Mouse (Mus musculus) kidney, embryonic 16.5 days (tissue): ENCODE measurements around the gene Cldnd2. TPM values are rescaled to one million over a fixed set of nuclear protein-coding genes. Genes with fewer than 3 reads are reported as not detected.

ENCODE experiments used
- ATAC-seq: fragments of 200-750 bp; cut with Nextera tagmentation; 2 replicates; pipeline ENCODE4 v1.8.0; 2017; ENCODE audit warnings: moderate TSS enrichment; ENCODE audit not compliant: low FRiP score, low TSS enrichment
- H3K27ac ChIP-seq: fragments of 300-500 bp; sonication (generic); 2 replicates; pipeline ENCODE4 v1.5.1; 2014; ENCODE audit warnings: low read length
- H3K27me3 ChIP-seq: fragments of 300-500 bp; sonication (generic); 2 replicates; pipeline ENCODE4 v1.6.1; 2014; ENCODE audit warnings: low read length, control low read depth, mixed read lengths; ENCODE audit not compliant: insufficient read depth
- H3K36me3 ChIP-seq: fragments of 300-500 bp; sonication (generic); 2 replicates; pipeline ENCODE4 v1.6.1; 2014; ENCODE audit warnings: low read length, control low read depth, mixed read lengths; ENCODE audit not compliant: insufficient read depth
- H3K4me1 ChIP-seq: fragments of 300-500 bp; sonication (generic); 2 replicates; pipeline ENCODE4 v1.6.1; 2014; ENCODE audit warnings: low read length, control low read depth, mixed read lengths; ENCODE audit not compliant: insufficient read depth
- H3K4me2 ChIP-seq: fragments of 300-500 bp; sonication (generic); replicated peaks from 2 replicates; pipeline ENCODE4 v1.6.1; 2014; ENCODE audit warnings: low read depth, low read length
- H3K4me3 ChIP-seq: fragments of 300-500 bp; sonication (generic); 2 replicates; pipeline ENCODE4 v1.5.1; 2014; ENCODE audit warnings: mild to moderate bottlenecking, low read length
- H3K9ac ChIP-seq: fragments of 300-500 bp; sonication (generic); replicated peaks from 2 replicates; pipeline ENCODE4 v1.6.1; 2014; ENCODE audit warnings: low read length
- H3K9me3 ChIP-seq: fragments of 300-500 bp; sonication (generic); 2 replicates; pipeline ENCODE4 v1.6.1; 2016; ENCODE audit warnings: low read length, control low read depth
- WGBS: fragments of 180-500 bp; shearing (Covaris S2); extraction: QIAGEN DNeasy Blood & Tissue Kit; methylation state at CpG from one replicate; pipeline ENCODE4 v1.1.7; 2014; 5-methylcytosine and 5-hydroxymethylcytosine counted together
- polyA plus RNA-seq: library from polyadenylated mRNA; unstranded; fragments of >200 nt; fragmentation: Nextera tagmentation; extraction: Ambion mirVana; gene quantifications from 2 replicates; pipeline ENCODE4 v1.2.1, GENCODE M21; 2015

Cldnd2 gene
- polyA plus RNA-seq, 1 experiment from 2014 or later, result not detected

DNA sequence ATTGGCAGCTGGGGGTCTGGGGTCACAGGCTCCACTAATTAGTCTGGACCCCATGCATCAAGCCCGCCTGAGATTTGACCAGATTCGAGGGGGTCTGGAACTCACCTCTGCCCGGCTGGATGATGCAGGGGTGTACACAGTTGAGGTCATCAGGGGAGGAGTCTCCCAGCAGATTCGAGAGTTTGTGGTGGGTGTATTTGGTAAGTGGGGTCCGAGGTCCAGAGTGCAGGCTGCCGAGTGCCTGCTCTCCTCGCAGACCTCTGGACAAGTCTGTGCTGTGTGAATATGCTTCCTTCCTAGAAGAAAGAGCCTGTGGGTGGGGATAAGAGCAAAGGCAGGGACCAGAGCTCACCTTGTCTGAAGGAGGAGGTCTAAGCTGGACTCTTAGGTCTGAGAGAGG is 23.4 kb downstream of the Cldnd2 start:
- no peaks in the 10 kb centered on the region for H3K36me3 ChIP-seq
- 74% methylated on average over 7 of the region's 7 CpGs for WGBS
- H3K27ac ChIP-seq, result no peak overlapping the region
- no peak overlapping the region for H3K4me3 ChIP-seq
- no peak overlapping the region for H3K9ac ChIP-seq
- no peaks in the 10 kb centered on the region for H3K9me3 ChIP-seq
- 0 out of 2 replicates have a peak, but pooled peaks cover 3% of the 10 kb centered on the region for H3K27me3 ChIP-seq
- H3K4me2 ChIP-seq, result no peak overlapping the region
- H3K4me1 ChIP-seq, result peaks cover 11% of the 10 kb centered on the region
- ATAC-seq, result no peak

DNA sequence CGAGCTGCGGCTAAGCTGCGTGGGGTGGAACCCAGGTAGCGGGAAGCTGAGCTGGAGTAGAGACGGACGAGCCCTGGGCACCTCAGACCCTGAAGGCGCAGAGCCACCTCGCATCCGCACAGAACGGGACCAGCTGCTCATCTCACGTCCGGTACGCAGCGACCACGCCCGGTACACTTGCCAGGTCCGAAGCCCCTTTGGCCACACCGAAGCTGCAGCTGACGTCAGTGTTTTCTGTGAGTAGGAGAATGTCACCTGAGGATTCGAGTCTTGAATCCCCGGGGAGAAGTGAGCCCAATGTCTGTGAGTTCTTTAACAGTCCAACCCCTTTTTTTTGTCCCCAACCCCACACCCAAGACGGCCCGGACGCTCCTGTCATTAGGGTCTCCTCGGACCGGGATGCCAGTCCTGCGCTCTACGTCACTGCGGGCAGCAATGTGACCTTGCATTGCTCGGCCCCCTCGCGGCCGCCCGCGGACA is 24.3 kb downstream of the Cldnd2 start:
- peak overlapping the region; percentile 92 for H3K4me2 ChIP-seq
- peaks cover 11% of the 10 kb centered on the region for H3K4me1 ChIP-seq
- no peaks in the 10 kb centered on the region for H3K36me3 ChIP-seq
- no peaks in the 10 kb centered on the region for H3K9me3 ChIP-seq
- ATAC-seq, result peak; percentile 11; the same call in 1 of the 2 replicates
- 6% methylated on average over 35 of the region's 35 CpGs for WGBS
- H3K9ac ChIP-seq, result peak overlapping the region; percentile 64
- H3K4me3 ChIP-seq, result peak overlapping the region; percentile 58
- H3K27me3 ChIP-seq, result 0 out of 2 replicates have a peak, but pooled peaks cover 3% of the 10 kb centered on the region
- no peak overlapping the region for H3K27ac ChIP-seq

DNA sequence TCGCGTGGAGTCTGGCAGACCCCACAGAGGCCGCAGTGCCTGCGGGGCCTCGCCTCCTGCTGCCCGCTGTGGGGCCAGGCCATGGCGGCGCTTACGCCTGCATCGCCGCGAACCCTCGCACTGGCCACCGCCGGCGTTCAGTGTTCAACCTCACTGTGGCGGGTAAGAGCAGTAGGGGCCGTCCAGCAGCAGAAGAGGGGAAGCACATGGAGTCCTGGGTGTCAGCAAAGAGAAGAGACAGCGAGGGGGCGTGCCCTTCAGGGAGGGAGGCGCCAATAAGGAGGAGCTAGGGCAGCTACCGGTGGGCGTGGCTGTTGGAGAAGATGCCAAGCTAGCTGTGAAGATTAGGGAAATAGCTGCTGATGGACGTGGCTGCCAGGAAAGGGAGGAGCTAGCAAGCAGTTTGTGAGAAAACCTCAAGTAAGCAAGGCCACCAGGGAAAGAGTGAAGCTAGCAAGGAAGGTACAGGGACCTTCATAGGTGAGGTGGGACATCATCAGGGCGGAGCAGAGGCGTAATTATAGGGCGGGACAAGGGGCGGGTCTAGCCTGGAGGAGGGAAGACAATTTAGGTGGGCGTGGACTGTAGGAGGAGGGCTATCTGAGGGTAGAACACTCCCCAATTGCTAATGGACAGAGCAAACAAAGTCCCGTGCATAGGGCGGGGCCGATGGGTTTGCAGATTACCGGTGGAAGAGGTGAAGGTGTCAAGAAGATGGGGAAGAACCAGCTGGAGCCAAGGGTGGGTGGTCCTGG is 24.9 kb downstream of the Cldnd2 start:
- WGBS, result under 1% methylated on average over 33 of the region's 33 CpGs
- Histone ChIP-seq H3K27me3 (0 out of 2 replicates have a peak, but pooled peaks cover 3% of the 10 kb centered on the region), H3K4me2 (peak overlapping the region; percentile 92), H3K36me3 (no peaks in the 10 kb centered on the region), H3K4me3 (peak overlapping the region; percentile 58), H3K9me3 (no peaks in the 10 kb centered on the region), H3K27ac (0 out of 2 replicates have a peak overlapping the region, but pooled peaks have one; percentile 38), H3K4me1 (peaks cover 11% of the 10 kb centered on the region), H3K9ac (peak overlapping the region; percentile 64)
- ATAC-seq, result peak; percentile 91

DNA sequence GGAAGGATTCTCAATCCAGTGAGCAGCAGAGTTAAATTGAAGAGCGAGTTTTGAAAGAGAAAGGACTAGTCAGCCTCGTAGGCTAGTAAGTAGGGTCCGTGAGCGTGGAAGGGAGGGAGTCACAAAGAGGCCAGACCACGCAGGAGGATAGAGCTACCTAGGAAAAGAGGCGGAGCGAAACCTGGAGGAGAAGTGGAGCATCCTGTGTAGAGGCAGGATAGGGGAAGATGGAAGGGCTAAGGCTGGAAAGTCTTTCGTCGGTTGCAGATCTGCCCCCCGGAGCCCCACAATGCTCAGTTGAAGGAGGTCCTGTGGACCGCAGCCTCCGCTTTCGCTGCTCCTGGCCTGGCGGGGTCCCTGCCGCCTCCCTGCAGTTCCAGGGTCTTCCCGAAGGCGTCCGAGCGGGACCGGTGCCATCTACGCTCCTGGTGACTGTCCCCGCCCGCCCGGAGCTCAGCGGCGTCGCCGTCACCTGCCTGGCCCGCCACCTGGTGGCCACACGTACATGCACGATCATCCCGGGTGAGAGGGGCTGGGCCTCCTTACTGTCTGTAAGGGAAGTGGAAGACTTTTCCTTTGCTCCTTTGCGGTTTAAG is 25.6 kb downstream of the Cldnd2 start:
- Histone ChIP-seq H3K4me2 (peak overlapping the region; percentile 92), H3K9ac (peak overlapping the region; percentile 64), H3K27ac (0 out of 2 replicates have a peak overlapping the region, but pooled peaks have one; percentile 63), H3K36me3 (no peaks in the 10 kb centered on the region), H3K4me1 (peaks cover 11% of the 10 kb centered on the region), H3K27me3 (0 out of 2 replicates have a peak, but pooled peaks cover 3% of the 10 kb centered on the region), H3K9me3 (no peaks in the 10 kb centered on the region), H3K4me3 (peak overlapping the region; percentile 58)
- ATAC-seq, result peak; percentile 58
- WGBS, result under 1% methylated on average over 32 of the region's 33 CpGs

DNA sequence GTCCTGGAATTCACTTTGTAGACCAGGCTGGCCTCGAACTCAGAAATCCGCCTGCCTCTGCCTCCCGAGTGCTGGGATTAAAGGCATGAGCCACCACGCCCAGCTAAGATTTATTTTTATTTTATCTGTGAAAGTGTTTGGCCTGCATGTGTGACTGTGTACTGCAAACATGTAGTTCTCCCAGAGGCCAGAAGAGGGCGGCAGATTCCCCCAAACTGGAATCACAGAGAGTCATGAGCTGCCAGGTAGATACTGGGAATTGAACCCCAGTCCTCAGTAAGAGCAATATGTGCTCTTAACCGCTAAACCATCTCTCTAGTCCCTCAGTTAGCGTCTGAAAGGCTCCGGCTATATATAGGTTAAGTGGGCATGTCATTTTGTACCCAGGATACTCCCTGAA is 29.8 kb downstream of the Cldnd2 start:
- Histone ChIP-seq H3K27me3 (peaks cover 11% of the 10 kb centered on the region), H3K36me3 (no peaks in the 10 kb centered on the region), H3K9ac (no peak overlapping the region), H3K4me2 (no peak overlapping the region), H3K9me3 (no peaks in the 10 kb centered on the region), H3K27ac (no peak overlapping the region), H3K4me3 (no peak overlapping the region), H3K4me1 (peaks cover 7% of the 10 kb centered on the region)
- ATAC-seq, result no peak
- 47% methylated on average over 8 of the region's 8 CpGs for WGBS

DNA sequence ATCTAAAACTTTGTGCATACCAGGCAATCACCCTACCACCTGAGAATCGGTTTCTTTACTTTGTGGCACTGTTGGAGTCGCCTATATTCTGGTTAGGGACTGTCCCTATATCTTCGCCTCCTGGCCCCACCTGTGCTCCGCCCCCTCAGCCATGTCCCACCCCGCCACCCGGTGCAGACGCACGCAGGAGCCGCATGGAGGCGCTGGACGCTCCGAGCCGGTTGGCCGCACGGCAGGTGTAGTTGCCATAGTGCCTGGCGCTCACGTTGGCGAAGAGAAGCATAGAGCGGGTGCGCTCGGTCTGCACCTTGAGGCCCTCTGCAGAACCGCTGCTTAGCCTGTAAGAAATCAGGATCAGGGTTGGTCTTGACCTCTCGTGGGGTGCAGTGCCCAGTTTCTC is 35.1 kb downstream of the Cldnd2 start:
- Histone ChIP-seq H3K4me1 (peaks cover 7% of the 10 kb centered on the region; the same call in 1 of the 2 replicates), H3K9me3 (no peaks in the 10 kb centered on the region), H3K27me3 (peaks cover 39% of the 10 kb centered on the region), H3K36me3 (no peaks in the 10 kb centered on the region), H3K4me2 (no peak overlapping the region), H3K27ac (no peak overlapping the region), H3K9ac (no peak overlapping the region), H3K4me3 (no peak overlapping the region)
- no peak for ATAC-seq
- WGBS, result 9% methylated on average over 23 of the region's 23 CpGs

- H3K9ac ChIP-seq, result no peak overlapping the region
- peaks cover 39% of the 10 kb centered on the region for H3K27me3 ChIP-seq
- WGBS, result 4% methylated on average over 13 of the region's 13 CpGs
- H3K4me1 ChIP-seq, result peaks cover 7% of the 10 kb centered on the region; the same call in 1 of the 2 replicates
- H3K27ac ChIP-seq, result no peak overlapping the region
- 0 out of 2 replicates have a peak overlapping the region, but pooled peaks have one; percentile 11 for H3K4me3 ChIP-seq
- peak overlapping the region; percentile 18; the same call in 1 of the 2 replicates for H3K4me2 ChIP-seq
- H3K9me3 ChIP-seq, result no peaks in the 10 kb centered on the region
- no peaks in the 10 kb centered on the region for H3K36me3 ChIP-seq
- peak; percentile 53; the same call in 1 of the 2 replicates for ATAC-seq
Measured at GRCm38 (mm10) chr7:43476376-43476775, 35.8 kb downstream of the Cldnd2 start.

- H3K27ac ChIP-seq, result no peak overlapping the region
- 64% methylated on average over 3 of the region's 3 CpGs for WGBS
- H3K9me3 ChIP-seq, result no peaks in the 10 kb centered on the region
- peaks cover 20% of the 10 kb centered on the region for H3K27me3 ChIP-seq
- no peak overlapping the region for H3K9ac ChIP-seq
- no peaks in the 10 kb centered on the region for H3K36me3 ChIP-seq
- H3K4me2 ChIP-seq, result no peak overlapping the region
- H3K4me3 ChIP-seq, result no peak overlapping the region
- ATAC-seq, result no peak
- peaks cover 13% of the 10 kb centered on the region for H3K4me1 ChIP-seq
Measured at GRCm38 (mm10) chr7:43481191-43481590, 40.6 kb downstream of the Cldnd2 start.

DNA sequence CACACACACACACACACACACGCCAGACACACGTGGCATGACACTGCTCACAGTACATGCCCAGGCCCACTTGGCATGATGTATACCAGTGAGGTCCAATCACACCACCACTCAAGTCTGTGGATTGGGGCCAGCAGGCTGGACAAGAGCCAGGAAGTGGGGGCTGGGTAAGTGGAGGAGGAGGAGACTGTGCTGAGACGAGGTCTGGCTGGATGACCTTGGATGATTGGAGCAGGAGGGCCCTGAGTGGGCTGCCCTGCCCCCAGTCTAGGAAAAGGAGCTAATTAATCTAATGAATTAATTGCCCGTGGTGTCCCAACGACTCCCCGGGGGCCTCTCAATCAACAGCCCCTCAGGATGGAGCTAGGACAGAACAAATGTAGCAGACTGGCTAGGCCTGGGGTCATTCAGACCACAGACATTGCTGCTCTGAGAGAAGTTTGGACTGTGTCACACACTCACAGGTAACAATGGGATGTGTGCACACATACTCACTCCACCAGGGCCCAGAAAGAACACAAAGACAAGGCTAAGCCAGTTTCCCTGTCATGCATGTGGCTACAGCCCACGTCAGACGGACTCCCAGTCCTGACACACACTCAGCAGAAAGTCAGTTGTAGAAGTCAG is 41.6 kb downstream of the Cldnd2 start:
- WGBS, result 38% methylated on average over 8 of the region's 8 CpGs
- H3K4me1 ChIP-seq, result peaks cover 7% of the 10 kb centered on the region
- ATAC-seq, result peak; percentile 77
- H3K4me3 ChIP-seq, result no peak overlapping the region
- H3K27ac ChIP-seq, result no peak overlapping the region
- peaks cover 10% of the 10 kb centered on the region for H3K27me3 ChIP-seq
- H3K9ac ChIP-seq, result no peak overlapping the region
- no peaks in the 10 kb centered on the region for H3K36me3 ChIP-seq
- no peaks in the 10 kb centered on the region for H3K9me3 ChIP-seq
- H3K4me2 ChIP-seq, result no peak overlapping the region
